Mouse (Mus musculus) C2C12 (cell line): ENCODE data around the gene Mybl2.

Source experiments
- CTCF ChIP-seq: IDR thresholded peaks from one replicate; pipeline ENCODE4 v1.5.1; 2011; ENCODE audit not compliant: control insufficient read depth, insufficient read depth, insufficient read length
- USF1 ChIP-seq: IDR thresholded peaks from one replicate; pipeline ENCODE4 v1.6.1; 2011; ENCODE audit warnings: low read depth, mild to moderate bottlenecking, control low read depth, moderate library complexity

DNA sequence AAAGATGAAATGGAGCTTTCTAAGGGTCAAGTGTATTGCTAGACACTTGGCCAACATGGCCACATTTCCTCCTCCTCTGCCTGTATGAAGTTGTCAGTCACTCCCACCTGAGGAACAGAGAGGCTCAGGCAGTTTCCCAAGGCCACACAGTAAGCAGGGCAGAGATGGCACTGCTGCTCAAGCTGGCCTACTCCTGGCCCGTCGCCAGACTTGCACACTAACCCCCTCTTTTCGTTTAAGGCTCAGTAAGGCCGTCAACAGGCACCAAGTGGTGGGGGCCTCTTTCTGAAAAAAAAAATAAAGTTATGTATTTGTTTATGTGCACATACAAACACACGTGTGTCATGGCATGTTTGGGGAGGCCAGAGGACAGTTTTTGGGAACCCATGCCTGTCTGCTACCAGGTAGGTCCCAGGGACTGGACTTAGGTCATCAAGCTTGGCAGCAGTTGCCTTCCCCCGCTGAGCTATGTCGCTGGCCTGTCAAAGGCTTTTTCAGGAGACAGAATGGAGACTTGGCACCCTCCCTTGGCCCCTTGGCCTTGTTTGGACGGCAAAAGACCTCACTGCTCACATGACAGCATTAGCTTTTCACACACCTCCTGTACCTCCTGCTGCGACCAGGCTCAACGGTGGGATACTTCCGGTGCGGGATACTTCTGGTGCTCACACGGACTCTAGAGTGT is 49.7 kb downstream of the Mybl2 start:
- TF ChIP-seq CTCF = no peak
- no peak for TF ChIP-seq USF1
